Mouse (Mus musculus): ENCODE measurements at regions not wholly inside any gene's neighbourhood (a gene's known extent, or its start where the extent isn't known, plus 50 kb on each side); places are given as distances from the start of the nearest gene placed in this dataset.

GRCm38 (mm10) chr10:126183961-126184360 lies 218.0 kb downstream of the Lrig3 start:
- WGBS: 74% methylated on average over 2 of the region's 2 CpGs
- ATAC-seq (replicated peaks; ENCODE audit: low FRiP score): no peak
- Histone ChIP-seq H3K4me2 (no peak overlapping the region), H3K9ac (no peak overlapping the region), H3K9me3 (replicated peaks) (peaks cover 4% of the 10 kb centered on the region; the same call in 1 of the 2 replicates), H3K36me3 (no peaks in the 10 kb centered on the region), H3K4me1 (no peaks in the 10 kb centered on the region), H3K4me3 (replicated peaks) (no peak overlapping the region), H3K27me3 (no peaks in the 10 kb centered on the region), H3K27ac (no peak overlapping the region)

GRCm38 (mm10) chr10:126185410-126185809 lies 219.4 kb downstream of the Lrig3 start:
- Histone ChIP-seq H3K9ac (no peak overlapping the region), H3K27ac (no peak overlapping the region), H3K4me3 (replicated peaks) (no peak overlapping the region), H3K36me3 (no peaks in the 10 kb centered on the region), H3K9me3 (replicated peaks) (peaks cover 4% of the 10 kb centered on the region; the same call in 1 of the 2 replicates), H3K4me1 (no peaks in the 10 kb centered on the region), H3K27me3 (no peaks in the 10 kb centered on the region), H3K4me2 (no peak overlapping the region)
- ATAC-seq (replicated peaks; ENCODE audit: low FRiP score): no peak
- 89% methylated on average over 5 of the region's 5 CpGs for whole genome bisulfite sequencing

- Histone ChIP-seq H3K9ac (no peak overlapping the region), H3K27ac (no peak overlapping the region), H3K9me3 (replicated peaks) (peaks cover 4% of the 10 kb centered on the region; the same call in 1 of the 2 replicates), H3K36me3 (no peaks in the 10 kb centered on the region), H3K4me3 (replicated peaks) (no peak overlapping the region), H3K4me2 (no peak overlapping the region), H3K27me3 (no peaks in the 10 kb centered on the region), H3K4me1 (no peaks in the 10 kb centered on the region)
- no peak for ATAC-seq (replicated peaks; ENCODE audit: low FRiP score)
- 86% methylated on average over 10 of the region's 10 CpGs for WGBS
Measured at GRCm38 (mm10) chr10:126186086-126186485, 220.1 kb downstream of the Lrig3 start.

- no peak for ATAC-seq (replicated peaks; ENCODE audit: low FRiP score)
- H3K27me3 ChIP-seq: no peaks in the 10 kb centered on the region
- H3K9me3 ChIP-seq (replicated peaks): peaks cover 4% of the 10 kb centered on the region; the same call in 1 of the 2 replicates
- 72% methylated on average over 10 of the region's 10 CpGs for WGBS
- H3K9ac ChIP-seq: no peak overlapping the region
- no peak overlapping the region for H3K4me2 ChIP-seq
- no peak overlapping the region for H3K27ac ChIP-seq
- no peaks in the 10 kb centered on the region for H3K4me1 ChIP-seq
- no peaks in the 10 kb centered on the region for H3K36me3 ChIP-seq
- no peak overlapping the region for H3K4me3 ChIP-seq (replicated peaks)
Measured at GRCm38 (mm10) chr10:126189001-126189400, 223.0 kb downstream of the Lrig3 start.
